Mouse (Mus musculus): ENCODE measurements at regions not wholly inside any gene's neighbourhood (a gene's known extent, or its start where the extent isn't known, plus 50 kb on each side); places are given as distances from the start of the nearest gene placed in this dataset.

DNA sequence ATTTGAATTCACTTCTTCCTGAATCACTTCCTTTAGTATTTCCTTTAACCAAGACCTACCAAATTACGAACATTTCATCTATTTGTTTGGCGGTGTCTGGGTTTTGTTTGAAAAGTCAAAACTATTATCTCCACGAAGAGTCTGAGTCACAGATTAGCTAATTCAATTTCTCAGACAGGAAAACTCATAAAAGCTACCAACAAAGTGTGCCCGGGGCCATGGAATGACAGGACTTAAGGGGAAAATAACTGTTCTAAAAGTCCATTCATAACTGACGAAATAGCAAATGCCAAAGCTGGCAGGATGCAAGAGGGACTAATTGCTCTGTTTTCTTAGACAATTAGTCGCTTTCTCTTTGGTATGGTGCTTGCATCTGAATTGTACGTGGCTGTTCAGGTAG, 105.0 kb upstream of the Itga1 start:
- Histone ChIP-seq H3K9ac (no peak overlapping the region), H3K27ac (no peak overlapping the region), H3K4me2 (no peak overlapping the region), H3K36me3 (ENCODE audit: poor library complexity, severe bottlenecking) (no peaks in the 10 kb centered on the region), H3K4me1 (no peaks in the 10 kb centered on the region), H3K27me3 (no peaks in the 10 kb centered on the region), H3K4me3 (no peak overlapping the region), H3K9me3 (replicated peaks) (no peaks in the 10 kb centered on the region)
- ATAC-seq: no peak
- WGBS: 71% methylated on average over 7 of the region's 7 CpGs

GRCm38 (mm10) chr13:115199166-115199565, 97.4 kb upstream of the Itga1 start:
- Histone ChIP-seq H3K9ac (no peak overlapping the region), H3K27me3 (no peaks in the 10 kb centered on the region), H3K27ac (no peak overlapping the region), H3K4me2 (no peak overlapping the region), H3K4me1 (no peaks in the 10 kb centered on the region), H3K36me3 (ENCODE audit: poor library complexity, severe bottlenecking) (no peaks in the 10 kb centered on the region), H3K9me3 (replicated peaks) (no peaks in the 10 kb centered on the region), H3K4me3 (no peak overlapping the region)
- no peak for ATAC-seq
- 74% methylated on average over 3 of the region's 3 CpGs for WGBS

- ATAC-seq: no peak
- no peaks in the 10 kb centered on the region for H3K9me3 ChIP-seq (replicated peaks)
- 80% methylated on average over 2 of the region's 2 CpGs for WGBS
Observed at GRCm38 (mm10) chr13:115188066-115188465, 86.3 kb upstream of the Itga1 start.

DNA sequence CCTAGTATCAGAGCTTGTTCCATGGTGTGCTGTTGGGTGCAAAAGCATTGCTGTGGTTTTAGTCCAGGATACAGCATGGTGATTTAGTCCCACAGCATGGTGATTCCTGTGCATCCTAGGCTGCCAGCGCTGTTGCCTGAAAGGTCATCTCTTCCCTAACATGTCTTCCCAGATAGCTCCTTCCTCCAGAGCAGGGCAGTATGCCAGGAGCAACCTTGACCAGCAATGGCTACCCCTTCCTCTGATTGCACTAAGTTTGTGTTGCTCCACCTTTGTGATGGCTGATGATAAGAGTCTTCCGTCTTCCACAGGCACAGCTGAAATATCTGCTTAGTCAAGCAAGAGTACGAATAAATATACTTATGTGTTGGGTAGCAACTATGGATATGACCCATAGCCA, 85.6 kb upstream of the Itga1 start:
- ATAC-seq: no peak

More at GRCm38 (mm10) chr13:115188066-115188465, 86.3 kb upstream of the Itga1 start:
- Histone ChIP-seq H3K9ac (no peak overlapping the region), H3K27ac (no peak overlapping the region), H3K4me3 (no peak overlapping the region), H3K36me3 (ENCODE audit: poor library complexity, severe bottlenecking) (no peaks in the 10 kb centered on the region), H3K4me1 (no peaks in the 10 kb centered on the region), H3K4me2 (no peak overlapping the region), H3K27me3 (no peaks in the 10 kb centered on the region)

GRCm38 (mm10) chr13:115182211-115182870, 80.6 kb upstream of the Itga1 start:
- Histone ChIP-seq H3K4me1 (no peaks in the 10 kb centered on the region), H3K27ac (no peak overlapping the region), H3K27me3 (no peaks in the 10 kb centered on the region), H3K4me2 (no peak overlapping the region), H3K4me3 (no peak overlapping the region), H3K9ac (no peak overlapping the region), H3K9me3 (replicated peaks) (no peaks in the 10 kb centered on the region), H3K36me3 (ENCODE audit: poor library complexity, severe bottlenecking) (no peaks in the 10 kb centered on the region)
- 89% methylated on average over 6 of the region's 6 CpGs for WGBS
- ATAC-seq: no peak

More for the DNA sequence above, 85.6 kb upstream of the Itga1 start:
- H3K9ac ChIP-seq: no peak overlapping the region
- WGBS: 91% methylated on average over 3 of the region's 3 CpGs
- H3K9me3 ChIP-seq (replicated peaks): no peaks in the 10 kb centered on the region
- no peaks in the 10 kb centered on the region for H3K27me3 ChIP-seq
- H3K4me1 ChIP-seq: no peaks in the 10 kb centered on the region
- H3K4me3 ChIP-seq: no peak overlapping the region
- no peak overlapping the region for H3K27ac ChIP-seq
- H3K36me3 ChIP-seq (ENCODE audit: poor library complexity, severe bottlenecking): no peaks in the 10 kb centered on the region
- no peak overlapping the region for H3K4me2 ChIP-seq

DNA sequence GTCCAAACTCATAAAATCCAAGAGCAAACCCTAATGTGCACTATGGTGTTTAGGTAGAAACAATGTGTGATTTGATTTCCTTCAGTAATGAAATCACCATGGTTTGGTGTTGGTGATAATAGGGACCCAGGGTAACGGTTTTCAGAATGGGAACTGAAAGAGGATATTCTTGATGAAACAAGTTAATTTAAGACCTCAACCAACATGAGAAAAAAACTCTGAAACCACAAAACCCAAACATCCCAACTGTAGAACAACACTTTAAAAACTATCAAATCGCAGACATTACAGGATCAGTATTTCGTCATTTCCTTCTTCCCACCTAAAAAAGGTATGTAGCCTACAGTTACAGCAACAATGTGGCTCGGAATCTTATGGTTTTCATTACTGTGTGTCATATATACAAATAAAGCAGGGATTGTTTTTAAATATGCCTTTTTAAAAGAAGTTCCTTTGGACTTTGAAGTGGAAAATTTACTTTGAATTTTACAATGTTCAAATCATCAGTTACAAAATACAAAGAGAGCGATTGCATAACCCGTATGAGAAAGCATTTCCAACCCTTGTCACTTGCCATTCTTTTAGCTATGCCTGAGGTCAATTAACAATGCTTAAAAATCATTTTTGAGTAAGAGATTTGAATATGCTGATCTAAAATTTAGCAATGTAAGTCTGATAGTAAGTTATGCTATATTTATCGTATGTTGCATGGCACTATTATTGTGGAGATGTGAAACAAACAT, 76.6 kb upstream of the Itga1 start:
- Histone ChIP-seq H3K9ac (no peak overlapping the region), H3K27ac (no peak overlapping the region), H3K4me1 (no peaks in the 10 kb centered on the region), H3K4me3 (no peak overlapping the region), H3K4me2 (no peak overlapping the region), H3K36me3 (ENCODE audit: poor library complexity, severe bottlenecking) (no peaks in the 10 kb centered on the region), H3K27me3 (no peaks in the 10 kb centered on the region), H3K9me3 (replicated peaks) (no peaks in the 10 kb centered on the region)
- ATAC-seq: no peak
- WGBS: 92% methylated on average over 7 of the region's 7 CpGs

DNA sequence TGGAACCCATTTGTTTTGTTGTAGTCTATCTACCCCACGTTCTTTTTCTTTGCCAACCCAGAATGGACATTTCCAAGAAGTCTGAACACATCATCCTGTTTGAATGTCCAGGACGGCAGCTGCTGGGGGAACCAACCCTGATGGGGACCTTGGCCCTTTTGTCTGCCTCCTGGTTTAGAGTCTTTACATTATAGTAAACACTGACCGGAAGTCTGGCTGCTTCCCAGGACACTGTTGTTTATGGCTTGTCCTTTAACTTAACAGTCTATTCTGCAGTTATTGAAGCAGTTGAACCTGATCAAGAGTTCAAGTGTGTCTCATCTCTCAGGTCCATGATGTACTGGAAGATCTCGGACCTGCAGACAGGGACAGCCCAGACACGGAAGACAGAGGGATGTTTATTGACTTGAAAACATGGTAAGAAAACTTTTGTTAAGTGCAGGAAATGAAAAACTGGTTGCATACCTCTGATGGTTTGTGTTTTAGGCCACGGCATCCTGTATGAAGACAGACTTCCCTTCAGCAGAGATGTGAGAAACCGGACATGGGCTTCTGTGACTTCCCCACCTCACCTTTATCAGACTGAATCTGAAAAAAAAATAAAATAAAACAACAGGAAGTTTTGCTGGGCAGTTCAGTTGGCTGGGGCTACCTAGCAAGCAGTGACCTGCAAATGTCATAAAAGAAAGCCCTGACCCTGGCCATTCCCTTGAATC, 69.7 kb upstream of the Itga1 start:
- ATAC-seq: no peak

GRCm38 (mm10) chr13:115165981-115166380, 64.2 kb upstream of the Itga1 start:
- Histone ChIP-seq H3K4me1 (no peaks in the 10 kb centered on the region), H3K4me3 (no peak overlapping the region), H3K4me2 (no peak overlapping the region), H3K27ac (no peak overlapping the region), H3K27me3 (no peaks in the 10 kb centered on the region), H3K9ac (no peak overlapping the region), H3K9me3 (replicated peaks) (no peaks in the 10 kb centered on the region), H3K36me3 (ENCODE audit: poor library complexity, severe bottlenecking) (no peaks in the 10 kb centered on the region)
- WGBS: 88% methylated on average over 3 of the region's 3 CpGs
- no peak for ATAC-seq

More for the DNA sequence above, 69.7 kb upstream of the Itga1 start:
- Histone ChIP-seq H3K27ac (no peak overlapping the region), H3K4me2 (no peak overlapping the region), H3K9ac (no peak overlapping the region), H3K9me3 (replicated peaks) (no peaks in the 10 kb centered on the region), H3K27me3 (no peaks in the 10 kb centered on the region), H3K36me3 (ENCODE audit: poor library complexity, severe bottlenecking) (no peaks in the 10 kb centered on the region), H3K4me1 (no peaks in the 10 kb centered on the region), H3K4me3 (no peak overlapping the region)
- WGBS: 82% methylated on average over 7 of the region's 7 CpGs

DNA sequence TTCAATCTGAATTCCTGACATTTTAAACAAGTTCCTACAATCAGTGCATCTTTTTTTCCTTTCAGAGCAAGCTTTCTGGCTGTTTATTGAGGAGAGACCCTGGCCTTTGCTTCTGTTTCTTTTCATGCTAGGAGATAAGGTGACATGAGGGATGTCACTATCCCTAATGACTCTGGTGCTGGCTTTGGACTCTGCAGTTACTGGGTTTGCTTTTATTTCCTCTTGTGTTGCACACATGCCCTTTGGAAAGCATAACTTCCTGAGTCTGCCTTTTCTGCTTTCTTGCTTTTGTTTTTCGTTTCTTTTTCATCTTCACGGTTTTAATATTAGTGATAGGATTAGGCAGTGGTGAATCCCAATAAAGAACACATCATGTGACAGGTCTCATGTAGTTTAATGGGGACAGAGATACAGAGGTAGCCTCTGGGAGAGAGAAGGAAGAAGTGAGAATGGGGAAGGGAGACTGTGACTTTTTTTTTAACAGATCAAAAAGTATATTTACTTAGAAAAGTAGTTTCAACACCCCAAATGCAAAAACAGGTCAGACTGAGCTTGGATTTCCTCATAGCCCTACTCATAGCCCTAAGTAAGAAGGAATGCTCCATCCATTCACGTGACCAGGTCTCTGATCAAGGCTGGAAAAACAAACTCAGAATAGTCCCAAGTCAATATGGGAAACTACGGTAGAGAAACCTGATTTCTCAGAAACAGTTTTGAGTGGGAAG, 61.1 kb upstream of the Itga1 start:
- no peak for ATAC-seq
- 90% methylated on average over 4 of the region's 4 CpGs for WGBS
- no peak overlapping the region for H3K9ac ChIP-seq
- no peak overlapping the region for H3K27ac ChIP-seq
- no peak overlapping the region for H3K4me3 ChIP-seq
- no peaks in the 10 kb centered on the region for H3K9me3 ChIP-seq (replicated peaks)
- H3K27me3 ChIP-seq: no peaks in the 10 kb centered on the region
- no peaks in the 10 kb centered on the region for H3K4me1 ChIP-seq
- no peak overlapping the region for H3K4me2 ChIP-seq
- H3K36me3 ChIP-seq (ENCODE audit: poor library complexity, severe bottlenecking): no peaks in the 10 kb centered on the region

DNA sequence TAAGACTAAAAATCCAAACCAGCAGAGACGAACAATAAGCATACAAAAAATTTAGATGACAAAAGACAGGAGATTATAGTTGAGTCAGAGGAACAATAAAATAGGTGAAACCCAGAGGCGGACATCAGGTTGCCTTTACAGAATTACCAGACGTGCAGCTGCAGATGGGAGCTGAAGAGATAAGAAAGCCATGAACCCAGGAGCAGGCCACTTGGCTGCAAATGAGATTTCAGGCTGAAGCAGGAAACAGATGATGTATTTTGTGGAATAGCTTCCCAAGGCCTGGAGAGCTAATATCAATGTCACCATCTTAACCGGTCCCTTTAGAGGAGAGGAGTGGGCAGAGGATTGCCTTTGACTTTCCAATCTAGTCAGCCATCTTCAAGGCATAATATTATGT, 57.6 kb upstream of the Itga1 start:
- no peak overlapping the region for H3K4me2 ChIP-seq
- no peaks in the 10 kb centered on the region for H3K4me1 ChIP-seq
- WGBS: 74% methylated on average over 4 of the region's 4 CpGs
- H3K36me3 ChIP-seq (ENCODE audit: poor library complexity, severe bottlenecking): no peaks in the 10 kb centered on the region
- no peak for ATAC-seq
- no peak overlapping the region for H3K9ac ChIP-seq
- no peaks in the 10 kb centered on the region for H3K27me3 ChIP-seq
- no peak overlapping the region for H3K27ac ChIP-seq
- H3K9me3 ChIP-seq (replicated peaks): no peaks in the 10 kb centered on the region
- no peak overlapping the region for H3K4me3 ChIP-seq

All from forebrain, embryonic 13.5 days (tissue).